Mouse (Mus musculus) lung, postnatal 14 days (tissue): ENCODE measurements around the gene Smad3.

Experiments used
- DNase-seq: peaks from one replicate; pipeline ENCODE4 v3.0.0; 2021

Gene Smad3

GRCm38 (mm10) chr9:63771676-63772075, 13.9 kb upstream of the Smad3 start:
- no peak for DNase-seq

GRCm38 (mm10) chr9:63761367-63762094, 3.7 kb upstream of the Smad3 start:
- DNase-seq, result no peak

GRCm38 (mm10) chr9:63760783-63761182, 3.0 kb upstream of the Smad3 start:
- no peak for DNase-seq

- DNase-seq, result no peak
Observed at GRCm38 (mm10) chr9:63759973-63760722, 2.4 kb upstream of the Smad3 start.

GRCm38 (mm10) chr9:63758641-63759391, 1.0 kb upstream of the Smad3 start:
- DNase-seq, result no peak

- no peak for DNase-seq
Observed at GRCm38 (mm10) chr9:63757462-63757772, 377 bp downstream of the Smad3 start.

GRCm38 (mm10) chr9:63756581-63757461, 973 bp downstream of the Smad3 start:
- DNase-seq, result no peak

- no peak for DNase-seq
Observed at GRCm38 (mm10) chr9:63755671-63756543, 1.9 kb downstream of the Smad3 start.

- DNase-seq, result peak; percentile 61
Observed at GRCm38 (mm10) chr9:63754556-63755510, 3.0 kb downstream of the Smad3 start.

- no peak for DNase-seq
Observed at GRCm38 (mm10) chr9:63754039-63754438, 3.8 kb downstream of the Smad3 start.

- no peak for DNase-seq
Observed at GRCm38 (mm10) chr9:63753359-63753758, 4.4 kb downstream of the Smad3 start.

DNA sequence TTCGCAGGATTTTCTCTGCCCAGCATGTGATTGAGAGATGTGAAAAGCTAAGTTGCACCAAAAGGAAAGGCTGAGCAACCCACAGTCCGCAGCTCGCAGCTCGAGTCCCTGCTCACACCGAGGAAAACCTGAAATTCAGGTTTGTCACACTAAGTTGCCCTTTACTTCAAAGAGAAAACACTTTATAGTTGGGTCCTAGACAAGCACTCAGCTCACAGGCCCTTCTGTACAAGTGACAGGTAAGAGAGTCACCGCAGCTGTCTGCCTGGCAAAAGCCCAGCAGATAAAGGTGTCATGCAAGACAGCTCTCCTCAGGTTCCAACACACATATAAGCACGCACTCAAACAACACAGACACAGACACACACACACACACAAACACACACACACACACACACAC, 5.2 kb downstream of the Smad3 start:
- DNase-seq, result no peak

DNA sequence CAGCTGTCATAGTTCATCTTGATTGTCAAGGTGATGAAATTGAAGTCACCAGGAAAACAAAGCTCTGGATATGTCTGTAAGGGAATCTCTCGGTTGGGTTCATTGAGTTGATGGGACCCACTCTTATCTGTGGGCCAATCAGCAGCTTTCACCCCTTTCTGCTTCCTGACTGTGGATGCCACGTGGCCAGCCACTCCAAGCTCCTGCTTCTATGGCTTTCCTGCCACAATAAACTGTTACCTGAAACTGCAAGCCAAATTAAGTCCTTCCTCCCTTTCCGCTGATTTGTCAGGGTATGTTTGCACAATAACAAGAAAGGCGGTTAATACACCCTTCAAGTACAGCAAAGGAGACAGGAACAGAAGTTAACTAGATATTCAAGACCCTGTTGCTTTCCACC, 6.5 kb downstream of the Smad3 start:
- no peak for DNase-seq

- DNase-seq, result no peak
Observed at GRCm38 (mm10) chr9:63750360-63750974, 7.3 kb downstream of the Smad3 start.

GRCm38 (mm10) chr9:63749296-63749915, 8.4 kb downstream of the Smad3 start:
- no peak for DNase-seq

- no peak for DNase-seq
Observed at GRCm38 (mm10) chr9:63747645-63748295, 10.0 kb downstream of the Smad3 start.

DNA sequence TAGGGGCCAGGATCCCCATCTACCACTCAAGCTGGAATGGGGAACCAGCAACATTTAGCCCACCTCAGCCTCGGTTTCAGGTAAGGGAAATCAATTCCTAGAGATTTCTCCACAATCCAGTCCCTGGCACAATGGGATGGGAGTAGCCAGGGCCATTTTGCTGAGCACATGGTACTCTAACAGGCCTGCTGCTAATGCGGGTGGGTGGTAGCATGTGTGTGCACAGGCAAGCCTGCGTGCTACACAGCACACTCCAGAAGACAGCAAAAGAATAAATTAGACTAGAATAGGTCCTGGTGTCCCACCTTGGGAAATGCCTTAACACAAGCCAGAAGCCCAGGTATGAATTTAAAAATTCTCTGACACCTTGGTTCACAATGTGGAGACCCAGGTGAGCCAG, 10.8 kb downstream of the Smad3 start:
- DNase-seq, result no peak

GRCm38 (mm10) chr9:63745821-63746632, 11.8 kb downstream of the Smad3 start:
- DNase-seq, result no peak
